Mouse (Mus musculus): ENCODE data around the gene Sox1.

The Sox1 gene

GRCm38 (mm10) chr8:12389116-12389471 lies 6.0 kb upstream of the Sox1 start:
- no peak for DNase-seq (ENCODE audit: low spot score in 2 of 2)

GRCm38 (mm10) chr8:12389801-12390639 lies 5.1 kb upstream of the Sox1 start:
- DNase-seq (ENCODE audit: low spot score in 2 of 2), result no peak

GRCm38 (mm10) chr8:12390640-12391365 lies 4.3 kb upstream of the Sox1 start:
- DNase-seq (ENCODE audit: low spot score in 2 of 2), result no peak

- no peak for DNase-seq (ENCODE audit: low spot score in 2 of 2)
These were observed 3.5 kb upstream of the Sox1 start for GRCm38 (mm10) chr8:12391366-12392250.

GRCm38 (mm10) chr8:12392801-12393200 lies 2.3 kb upstream of the Sox1 start:
- no peak for DNase-seq (ENCODE audit: low spot score in 2 of 2)

- DNase-seq (ENCODE audit: low spot score in 2 of 2), result no peak
These were observed 602 bp upstream of the Sox1 start for GRCm38 (mm10) chr8:12394385-12395000.

GRCm38 (mm10) chr8:12396501-12397345 lies 1.6 kb downstream of the Sox1 start:
- DNase-seq (ENCODE audit: low spot score in 2 of 2), result no peak

- no peak for DNase-seq (ENCODE audit: low spot score in 2 of 2)
These were observed 2.3 kb downstream of the Sox1 start for GRCm38 (mm10) chr8:12397346-12397925.

- DNase-seq (ENCODE audit: low spot score in 2 of 2), result no peak
These were observed 3.2 kb downstream of the Sox1 start for GRCm38 (mm10) chr8:12398011-12398945.

- no peak for DNase-seq (ENCODE audit: low spot score in 2 of 2)
These were observed 4.5 kb downstream of the Sox1 start for GRCm38 (mm10) chr8:12399421-12400205.

GRCm38 (mm10) chr8:12400611-12401390 lies 5.7 kb downstream of the Sox1 start:
- no peak for DNase-seq (ENCODE audit: low spot score in 2 of 2)

GRCm38 (mm10) chr8:12401391-12402270 lies 6.5 kb downstream of the Sox1 start:
- no peak for DNase-seq (ENCODE audit: low spot score in 2 of 2)

- DNase-seq (ENCODE audit: low spot score in 2 of 2), result no peak
These were observed 7.6 kb downstream of the Sox1 start for GRCm38 (mm10) chr8:12402709-12403108.

- no peak for DNase-seq (ENCODE audit: low spot score in 2 of 2)
These were observed 12.9 kb downstream of the Sox1 start for GRCm38 (mm10) chr8:12408020-12408419.

- DNase-seq (ENCODE audit: low spot score in 2 of 2), result no peak
These were observed 14.9 kb downstream of the Sox1 start for GRCm38 (mm10) chr8:12409976-12410375.

- DNase-seq (ENCODE audit: low spot score in 2 of 2), result no peak
These were observed 22.0 kb downstream of the Sox1 start for GRCm38 (mm10) chr8:12417056-12417455.

- no peak for DNase-seq (ENCODE audit: low spot score in 2 of 2)
These were observed 25.4 kb downstream of the Sox1 start for GRCm38 (mm10) chr8:12420537-12420936.
